Mouse (Mus musculus): ENCODE data around the gene Rbm46. TPM values are rescaled to one million over a fixed set of nuclear protein-coding genes. Genes with fewer than 3 reads are reported as not detected.

Rbm46 gene
- polyA plus RNA-seq (2017; shearing (Covaris generic)): 0.43 TPM

GRCm38 (mm10) chr3:82876372-82876739, at the start of gene Rbm46:
TSS of gene Rbm46 (minus strand) at chr3:82876483.

DNA sequence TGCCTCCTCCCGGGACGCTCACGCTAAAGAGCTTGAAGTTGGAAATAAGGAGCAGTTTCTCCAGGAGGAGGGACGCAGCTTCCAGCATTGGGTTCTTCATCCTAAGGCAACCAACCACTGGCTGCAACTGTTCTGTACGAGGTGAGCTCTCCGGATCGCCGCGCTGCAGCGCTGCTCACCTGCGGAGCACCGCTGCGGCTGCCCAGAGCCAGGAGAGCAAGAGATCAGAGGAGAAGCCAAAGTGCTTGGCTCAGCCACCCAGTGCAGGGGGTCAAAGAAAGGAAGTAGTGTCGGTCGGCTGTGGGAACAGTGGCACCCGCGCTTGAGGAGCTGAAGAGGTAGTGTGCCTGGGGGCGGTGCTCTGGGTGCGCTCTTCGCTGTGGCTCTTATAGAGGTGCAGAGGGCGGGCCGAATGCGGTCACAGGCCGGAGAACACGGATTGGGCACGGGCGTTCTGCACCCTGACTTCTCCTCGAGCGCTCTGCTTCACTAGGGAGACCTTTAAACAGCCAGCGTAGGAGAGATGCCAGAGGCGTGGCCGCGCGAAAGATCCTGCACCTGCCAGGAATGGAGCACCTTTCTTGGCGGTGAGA, 27.4 kb upstream of the Rbm46 start, which contains the start of gene Lrat:
Gene Lrat, minus strand, starts transcription at position 361 of the 593 bp plus-strand sequence.

Other genes starting within 250 kb of the Rbm46 start
- gene Lrat, start 27.5 kb upstream of the Rbm46 start, polyA plus RNA-seq (2017; shearing (Covaris generic)): not detected
- not detected for gene Fgg, start 131.2 kb upstream of the Rbm46 start, polyA plus RNA-seq (2017; shearing (Covaris generic))
- gene Fga, start 149.6 kb upstream of the Rbm46 start, polyA plus RNA-seq (2017; shearing (Covaris generic)): not detected
- gene Fgb, start 173.4 kb upstream of the Rbm46 start, polyA plus RNA-seq (2017; shearing (Covaris generic)): not detected
- gene Plrg1, start 179.0 kb upstream of the Rbm46 start, polyA plus RNA-seq (2017; shearing (Covaris generic)): 73.5 TPM